Mouse (Mus musculus) cerebellum, postnatal 10 days (tissue): ENCODE results near the gene Wiz.
A peak's percentile ranks its signal among the peaks of the same experiment; 100 is the strongest.

Experiments
- DNase-seq, 2 experiments: peaks; one replicate each; pipeline ENCODE4 v3.0.0; 2021; ENCODE audit warnings: mixed read lengths in 2 of 2

The Wiz gene

GRCm38 (mm10) chr17:32377137-32377536 lies 12.1 kb downstream of the Wiz start:
- DNase-seq, result no peak

GRCm38 (mm10) chr17:32376475-32376874 lies 12.8 kb downstream of the Wiz start:
- no peak for DNase-seq

- DNase-seq, result no peak
Observed at GRCm38 (mm10) chr17:32368991-32369578, 20.2 kb downstream of the Wiz start.

GRCm38 (mm10) chr17:32367706-32368105 lies 21.5 kb downstream of the Wiz start:
- DNase-seq, result no peak

- no peak for DNase-seq
Observed at GRCm38 (mm10) chr17:32365296-32365695, 23.9 kb downstream of the Wiz start.

GRCm38 (mm10) chr17:32364850-32365249 lies 24.4 kb downstream of the Wiz start:
- DNase-seq, result no peak

GRCm38 (mm10) chr17:32364331-32364730 lies 24.9 kb downstream of the Wiz start:
- peak; percentile 90 to 95 for DNase-seq

GRCm38 (mm10) chr17:32363821-32364301 lies 25.4 kb downstream of the Wiz start:
- no peak for DNase-seq

- no peak for DNase-seq
Observed at GRCm38 (mm10) chr17:32362686-32363085, 26.6 kb downstream of the Wiz start.

GRCm38 (mm10) chr17:32359928-32360327 lies 29.3 kb downstream of the Wiz start:
- no peak for DNase-seq

- DNase-seq, result no peak
Observed at GRCm38 (mm10) chr17:32358943-32359340, 30.3 kb downstream of the Wiz start.

- DNase-seq, result no peak
Observed at GRCm38 (mm10) chr17:32358192-32358942, 30.9 kb downstream of the Wiz start.

GRCm38 (mm10) chr17:32356766-32357760 lies 32.2 kb downstream of the Wiz start:
- no peak for DNase-seq

GRCm38 (mm10) chr17:32356281-32356680 lies 33.0 kb downstream of the Wiz start:
- no peak for DNase-seq

GRCm38 (mm10) chr17:32355031-32355430 lies 34.2 kb downstream of the Wiz start:
- DNase-seq, result no peak

- DNase-seq, result peak; percentile 38 to 47
Observed at GRCm38 (mm10) chr17:32354211-32354610, 35.0 kb downstream of the Wiz start.

- peak; percentile 93 to 96 for DNase-seq
Observed at GRCm38 (mm10) chr17:32353696-32354095, 35.5 kb downstream of the Wiz start.

GRCm38 (mm10) chr17:32351726-32352125 lies 37.5 kb downstream of the Wiz start:
- DNase-seq, result no peak

GRCm38 (mm10) chr17:32351269-32351668 lies 38.0 kb downstream of the Wiz start:
- DNase-seq, result no peak

GRCm38 (mm10) chr17:32350382-32350983 lies 38.8 kb downstream of the Wiz start, which contains the start of gene Akap8l:
Akap8l (minus strand) TSS chr17:32350607.
- peak; percentile 98 for DNase-seq

GRCm38 (mm10) chr17:32349851-32350381 lies 39.3 kb downstream of the Wiz start:
- DNase-seq, result no peak

- DNase-seq, result peak; percentile 54 to 70
Observed at GRCm38 (mm10) chr17:32349037-32349732, 40.1 kb downstream of the Wiz start.
